Mouse (Mus musculus) ES-E14 (cell line): ENCODE data around the gene Map7d2. TPM values are rescaled to one million over a fixed set of nuclear protein-coding genes. Genes with fewer than 3 reads are reported as not detected.

Experiments used
- DNase-seq: peaks from one replicate; pipeline ENCODE4 v3.0.0-alpha.2; 2013; ENCODE audit warnings: low read depth, low spot score
- H3K27ac ChIP-seq: 2 replicates; pipeline ENCODE4 v1.5.1; 2012; ENCODE audit warnings: low read depth, mild to moderate bottlenecking, low read length, moderate library complexity, mixed read lengths; ENCODE audit not compliant: poor library complexity, insufficient read depth, severe bottlenecking
- H3K36me3 ChIP-seq: 2 replicates; pipeline ENCODE4 v1.6.1; 2012; ENCODE audit warnings: mild to moderate bottlenecking, low read length, moderate library complexity, mixed read lengths; ENCODE audit not compliant: control insufficient read depth, poor library complexity, insufficient read depth, severe bottlenecking
- H3K4me1 ChIP-seq, 2 experiments: fragments of 150-350 bp in 1 of 2; sonication (generic) in 1 of 2; 2 replicates each; pipeline ENCODE4 v1.6.1; 2012; ENCODE audit warnings: low read length in 2 of 2, mild to moderate bottlenecking in 1 of 2, mixed read lengths in 1 of 2; ENCODE audit not compliant: control insufficient read depth in 2 of 2, insufficient read depth in 2 of 2, poor library complexity in 1 of 2
- H3K4me3 ChIP-seq, 2 experiments: fragments of 150-350 bp in 1 of 2; sonication (generic) in 1 of 2; 2 replicates each; pipeline ENCODE4 v1.5.1; 2012; ENCODE audit warnings: low read length in 2 of 2, low read depth in 1 of 2, mild to moderate bottlenecking in 1 of 2, mixed read lengths in 1 of 2; ENCODE audit not compliant: insufficient read depth in 1 of 2, poor library complexity in 1 of 2, severe bottlenecking in 1 of 2
- H3K9ac ChIP-seq: 2 replicates; pipeline ENCODE4 v1.6.1; 2012; ENCODE audit warnings: low read depth, mild to moderate bottlenecking, low read length, mixed read lengths; ENCODE audit not compliant: poor library complexity, insufficient read depth, severe bottlenecking
- H3K9me3 ChIP-seq: fragments of 150-350 bp; sonication (generic); 2 replicates; pipeline ENCODE4 v1.6.1; 2012; ENCODE audit warnings: low read depth, mild to moderate bottlenecking, low read length; ENCODE audit not compliant: control insufficient read depth, insufficient read depth
- CHD2 ChIP-seq: IDR thresholded peaks from 2 replicates; pipeline ENCODE4 v1.6.1; 2014; ENCODE audit warnings: mild to moderate bottlenecking, low read depth, low read length, inconsistent platforms
- HCFC1 ChIP-seq: IDR thresholded peaks from 2 replicates; pipeline ENCODE4 v1.6.1; 2012; ENCODE audit warnings: low read length, inconsistent platforms, borderline replicate concordance; ENCODE audit not compliant: insufficient read depth
- MAFK ChIP-seq: IDR thresholded peaks from 2 replicates; pipeline ENCODE4 v1.6.1; 2014; ENCODE audit warnings: mild to moderate bottlenecking, low read depth, low read length, inconsistent platforms; ENCODE audit not compliant: insufficient read depth
- ZC3H11A ChIP-seq: IDR thresholded peaks from 2 replicates; pipeline ENCODE4 v1.6.1; 2012; ENCODE audit warnings: low read depth, mild to moderate bottlenecking, inconsistent platforms, low read length, borderline replicate concordance
- ZNF384 ChIP-seq: IDR thresholded peaks from 2 replicates; pipeline ENCODE4 v1.6.1; 2012; ENCODE audit warnings: low read depth, low read length, inconsistent platforms
- in situ Hi-C, 2 experiments: fragments of 600-800 bp; cut with MboI; formaldehyde crosslinking; loops; one replicate each; pipeline ENCODE4 v1.15.1; 2025; ENCODE audit warnings: low sequenced_read_pairs in 2 of 2, inconsistent platforms in 1 of 2; ENCODE audit not compliant: unreplicated experiment in 2 of 2
- total RNA-seq: library from RNA; depleted of rRNA; stranded (reverse); fragments of 300-350 nt; gene quantifications from 2 replicates; pipeline ENCODE4 v1.2.3, GENCODE M21; 2012; rRNA removed

Gene Map7d2
- total RNA-seq, 1 experiment = 4.0 TPM

- DNase-seq = peak; percentile 94
- Histone ChIP-seq H3K4me1 (peaks cover 0 to 3% of the 10 kb centered on the region in 2 experiments; a peak in 1 of 4 replicates), H3K36me3 (no peaks in the 10 kb centered on the region; the same call in 1 of the 2 replicates), H3K27ac (peak overlapping the region; percentile 83), H3K4me3 (peak overlapping the region; percentile 79 to 91), H3K9me3 (no peaks in the 10 kb centered on the region), H3K9ac (peak overlapping the region; percentile 86)
- in situ Hi-C loops = no loop called here
- TF ChIP-seq CHD2 = no peak
- TF ChIP-seq HCFC1 = no peak
- TF ChIP-seq MAFK = no peak
- no peak for TF ChIP-seq ZC3H11A
- no peak for TF ChIP-seq ZNF384
These were observed 118.0 kb downstream of the Map7d2 start for GRCm38 (mm10) chrX:159532427-159532810.

GRCm38 (mm10) chrX:159532811-159533462, 118.6 kb downstream of the Map7d2 start:
- no peaks in the 10 kb centered on the region for H3K9me3 ChIP-seq
- H3K4me1 ChIP-seq = peaks cover 0 to 3% of the 10 kb centered on the region in 2 experiments; a peak in 1 of 4 replicates
- no peak for DNase-seq
- no peak for TF ChIP-seq ZC3H11A
- TF ChIP-seq ZNF384 = 0 out of 2 replicates have a peak, but pooled peaks have one; percentile 11
- TF ChIP-seq MAFK = no peak
- no peaks in the 10 kb centered on the region; the same call in 1 of the 2 replicates for H3K36me3 ChIP-seq
- in situ Hi-C loops = no loop called here
- H3K4me3 ChIP-seq = peak overlapping the region; percentile 79 to 91
- H3K27ac ChIP-seq = peak overlapping the region; percentile 83
- H3K9ac ChIP-seq = peak overlapping the region; percentile 86

DNA sequence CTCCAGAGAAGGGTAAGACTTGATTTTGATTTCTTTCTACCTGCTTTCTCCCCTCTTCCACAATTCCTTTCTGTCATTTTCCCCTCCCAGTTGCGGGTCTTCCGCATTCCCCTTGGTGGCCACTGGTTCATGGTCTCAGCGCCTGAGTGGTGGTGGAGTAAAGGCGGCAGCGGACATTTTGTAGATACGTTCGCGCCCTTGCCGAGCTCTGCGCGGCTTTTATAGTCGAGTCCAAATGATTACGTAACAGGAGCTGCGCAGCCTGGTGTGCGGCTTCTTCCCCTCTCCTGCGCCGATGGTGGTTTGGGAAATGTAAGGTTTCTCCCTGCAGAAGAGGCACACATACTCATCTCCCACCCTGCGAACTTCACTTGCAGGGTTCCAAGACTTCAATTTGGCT, 127.6 kb downstream of the Map7d2 start:
- peak overlapping the region; percentile 35 to 62 for H3K4me3 ChIP-seq
- H3K9ac ChIP-seq = peak overlapping the region; percentile 63; the same call in 1 of the 2 replicates
- DNase-seq = no peak
- H3K4me1 ChIP-seq = no peaks in the 10 kb centered on the region
- no peak for TF ChIP-seq MAFK
- TF ChIP-seq ZNF384 = no peak
- TF ChIP-seq CHD2 = no peak
- no peak for TF ChIP-seq ZC3H11A
- no peak for TF ChIP-seq HCFC1
- in situ Hi-C loops = no loop called here
- no peaks in the 10 kb centered on the region for H3K9me3 ChIP-seq
- H3K27ac ChIP-seq = no peak overlapping the region
- H3K36me3 ChIP-seq = no peaks in the 10 kb centered on the region; the same call in 1 of the 2 replicates

DNA sequence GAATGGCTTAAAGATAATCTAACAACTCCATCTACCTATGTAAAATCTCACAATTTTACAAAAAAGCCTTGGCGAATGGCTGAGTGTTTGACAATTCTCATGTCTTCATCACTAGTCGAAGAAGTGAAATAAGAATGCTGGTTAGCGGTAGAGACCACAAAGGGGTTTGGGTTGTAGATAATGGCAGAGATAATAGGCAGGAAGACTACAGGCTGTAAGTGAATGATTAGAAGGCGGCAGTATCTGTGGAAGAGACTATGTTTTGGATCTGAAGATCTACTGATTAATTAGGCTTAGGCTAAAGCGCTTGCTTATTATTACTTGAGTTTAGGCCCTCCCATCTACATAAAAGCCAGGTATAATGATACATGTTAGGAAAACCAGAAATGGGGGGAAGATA, 132.7 kb downstream of the Map7d2 start:
- DNase-seq = no peak
- no peak for TF ChIP-seq HCFC1
- H3K4me1 ChIP-seq = no peaks in the 10 kb centered on the region
- no peaks in the 10 kb centered on the region for H3K9me3 ChIP-seq
- H3K4me3 ChIP-seq = no peak overlapping the region
- H3K9ac ChIP-seq = no peak overlapping the region
- H3K36me3 ChIP-seq = peaks cover 3% of the 10 kb centered on the region; the same call in 1 of the 2 replicates
- in situ Hi-C loops = no loop called here
- H3K27ac ChIP-seq = no peak overlapping the region

Other genes with a start within 250 kb of the Map7d2 start
- 9.6 and 10.0 TPM in 2 replicates for gene Rps6ka3, start 204.3 kb upstream of the Map7d2 start, total RNA-seq
- gene Eif1ax, start 42.4 kb upstream of the Map7d2 start, total RNA-seq = 194 and 196 TPM in 2 replicates
- 50.7 and 55.2 TPM in 2 replicates for gene Bclaf3, start 112.1 kb downstream of the Map7d2 start, total RNA-seq
- gene Sh3kbp1, start 212.7 kb downstream of the Map7d2 start, total RNA-seq = 5.2 and 8.5 TPM in 2 replicates